Mouse (Mus musculus) neural tube, embryonic 10.5 days (tissue): ENCODE results near the gene Defa2.
"Not testable (repeated sequence)": the region's sequence is repeated elsewhere in the genome, so short reads cannot be mapped to it uniquely, and the experiment has no call there.

Experiments used
- DNase-seq: peaks from one replicate; pipeline ENCODE4 v3.0.0-alpha.2; 2017; ENCODE audit warnings: low spot score; ENCODE audit errors: extremely low spot score

The Defa2 gene

GRCm38 (mm10) chr8:21378215-21378614 lies at the start of gene Defa2:
Gene Defa2 (plus strand): TSS chr8:21378515.
- not testable (repeated sequence) for DNase-seq

DNA sequence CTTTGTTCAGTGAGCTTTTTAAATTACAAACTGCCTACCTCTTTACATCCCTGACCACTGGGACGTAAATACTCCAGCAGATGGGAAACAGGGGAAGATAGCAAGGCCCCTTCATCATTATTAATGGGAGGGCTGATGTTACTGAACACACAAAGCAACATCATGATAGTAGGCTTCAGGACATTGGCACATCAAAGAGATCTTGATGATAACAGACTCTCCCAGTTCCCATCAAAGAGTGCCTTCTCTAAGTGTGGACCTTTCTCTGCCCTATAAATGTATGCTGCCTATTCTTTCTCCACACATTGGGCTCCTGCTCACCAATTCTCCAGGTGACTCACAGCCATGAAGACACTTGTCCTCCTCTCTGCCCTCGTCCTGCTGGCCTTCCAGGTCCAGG lies 13.2 kb downstream of the Defa2 start, which contains the start of gene Defa33:
Gene Defa33 (plus strand): TSS at position 301 of the 400 bp plus-strand sequence.
- not testable (repeated sequence) for DNase-seq

DNA sequence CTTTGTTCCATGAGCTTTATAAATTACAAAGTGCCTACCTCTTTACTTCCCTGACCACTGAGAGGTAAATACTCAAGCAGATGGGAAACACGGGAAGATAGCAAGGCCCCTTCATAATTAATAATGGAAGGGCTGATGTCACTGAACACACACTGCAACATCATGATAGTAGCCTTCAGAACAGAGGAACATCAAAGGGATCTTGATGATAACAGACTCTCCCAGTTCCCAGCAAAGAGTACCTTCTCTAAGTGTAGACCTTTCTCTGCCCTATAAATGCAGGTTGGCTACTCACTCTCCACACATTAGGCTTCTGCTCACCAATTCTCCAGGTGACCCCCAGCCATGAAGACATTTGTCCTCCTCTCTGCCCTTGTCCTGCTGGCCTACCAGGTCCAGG lies 48.8 kb downstream of the Defa2 start, which contains the start of gene Defa36:
Gene Defa36 (plus strand): TSS at position 301 of the 400 bp plus-strand sequence.
- not testable (repeated sequence) for DNase-seq
